Mouse (Mus musculus): Measurements from ENCODE around the gene Lrrc52. TPM values are rescaled to one million over a fixed set of nuclear protein-coding genes. Genes with fewer than 3 reads are reported as not detected.

The Lrrc52 gene
- polyA plus RNA-seq, 1 experiment from 2014 or later = not detected

DNA sequence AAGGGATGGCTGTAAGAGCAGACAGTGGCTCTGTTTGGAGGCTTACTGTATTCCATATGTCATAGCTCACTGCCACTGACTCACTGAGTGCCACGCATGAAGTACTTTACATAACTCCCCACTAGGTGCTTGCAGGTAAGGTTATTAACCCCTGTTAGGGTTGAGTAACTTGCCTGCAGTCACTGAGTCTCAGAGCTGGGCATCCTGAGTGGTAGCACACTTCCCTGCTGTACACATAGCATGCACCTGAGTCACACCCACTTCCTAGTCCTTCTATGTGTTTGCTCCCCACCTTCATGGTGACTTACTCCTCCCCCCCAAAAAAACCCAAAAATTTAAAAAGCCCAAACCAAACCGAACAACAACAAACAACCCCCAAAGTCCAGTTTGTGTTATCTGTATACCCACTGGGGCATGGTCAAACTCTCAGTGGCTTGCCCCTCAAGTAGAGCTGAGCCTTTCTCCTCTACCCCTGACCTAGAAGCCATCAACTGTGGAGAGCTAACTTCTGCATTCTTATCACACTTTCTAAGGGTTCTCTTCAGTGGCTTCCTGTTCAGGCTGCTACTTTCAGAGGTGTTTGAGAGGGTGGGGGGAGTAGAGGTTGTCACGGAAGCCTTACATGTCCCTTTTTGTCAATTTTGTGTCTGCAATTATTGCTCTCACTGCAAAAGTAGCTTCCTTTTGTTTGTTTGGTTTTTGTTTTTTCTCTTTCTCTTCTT lies 20.5 kb upstream of the Lrrc52 start:
- 90% methylated on average over 3 of the region's 3 CpGs for WGBS
- Histone ChIP-seq H3K9me3 (replicated peaks; ENCODE audit: control insufficient read depth, low read length, poor library complexity, severe bottlenecking) (no peaks in the 10 kb centered on the region), H3K27me3 (ENCODE audit: control insufficient read depth, insufficient read depth, low read depth, low read length) (no peaks in the 10 kb centered on the region), H3K9ac (ENCODE audit: low read depth, low read length) (no peak overlapping the region), H3K4me1 (ENCODE audit: control insufficient read depth, insufficient read depth, low read length) (no peaks in the 10 kb centered on the region), H3K4me3 (ENCODE audit: low read depth, low read length) (no peak overlapping the region), H3K4me2 (ENCODE audit: low read length) (no peak overlapping the region), H3K36me3 (ENCODE audit: control insufficient read depth, insufficient read depth, low read length) (no peaks in the 10 kb centered on the region), H3K27ac (ENCODE audit: low read length) (no peak overlapping the region)
- no peak for ATAC-seq

DNA sequence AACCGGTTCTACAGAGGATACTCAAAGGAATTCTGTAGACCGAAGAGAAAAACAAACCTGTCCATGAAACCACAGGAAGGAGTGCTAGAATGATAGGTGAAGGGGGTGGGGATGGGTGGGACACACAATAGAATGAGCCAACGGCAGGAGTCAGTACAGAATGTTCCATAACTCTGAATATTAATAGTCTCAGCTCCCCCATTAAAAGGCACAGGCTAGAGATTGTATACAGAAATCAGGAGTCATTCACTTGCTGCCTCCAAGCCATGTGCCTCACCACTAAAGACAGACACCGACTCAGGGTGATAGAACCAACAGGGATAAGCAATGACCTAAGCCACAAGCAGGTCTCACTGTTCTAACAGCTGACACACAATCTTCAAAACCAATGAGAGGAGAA lies 16.3 kb upstream of the Lrrc52 start:
- no peaks in the 10 kb centered on the region for H3K36me3 ChIP-seq (ENCODE audit: control insufficient read depth, insufficient read depth, low read length)
- H3K4me1 ChIP-seq (ENCODE audit: control insufficient read depth, insufficient read depth, low read length) = no peaks in the 10 kb centered on the region
- H3K27me3 ChIP-seq (ENCODE audit: control insufficient read depth, insufficient read depth, low read depth, low read length) = no peaks in the 10 kb centered on the region
- H3K9me3 ChIP-seq (replicated peaks; ENCODE audit: control insufficient read depth, low read length, poor library complexity, severe bottlenecking) = no peaks in the 10 kb centered on the region
- H3K4me2 ChIP-seq (ENCODE audit: low read length) = no peak overlapping the region
- no peak overlapping the region for H3K4me3 ChIP-seq (ENCODE audit: low read depth, low read length)
- WGBS = 92% methylated on average over 4 of the region's 4 CpGs
- H3K9ac ChIP-seq (ENCODE audit: low read depth, low read length) = no peak overlapping the region
- H3K27ac ChIP-seq (ENCODE audit: low read length) = no peak overlapping the region
- no peak for ATAC-seq

DNA sequence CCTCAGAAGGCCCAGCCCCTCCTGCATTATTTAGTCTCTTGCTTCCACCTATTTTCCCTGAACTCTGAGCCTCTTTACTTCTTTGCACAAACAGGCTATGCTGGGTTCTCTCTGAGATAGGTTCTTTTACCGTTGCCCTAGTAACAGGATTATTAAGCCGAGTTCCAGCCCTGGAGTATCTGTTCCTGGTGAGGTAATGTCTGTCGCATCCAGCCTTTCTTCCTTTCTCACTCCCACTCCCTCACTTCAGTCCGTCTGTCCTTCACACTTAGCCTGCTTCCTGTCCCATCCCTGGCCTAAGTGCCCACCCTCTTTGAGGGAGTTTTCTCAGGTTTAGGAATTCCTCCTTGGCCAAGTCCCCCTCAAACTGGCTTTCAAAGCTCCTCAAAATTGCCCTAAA lies 7.0 kb upstream of the Lrrc52 start:
- H3K9me3 ChIP-seq (replicated peaks; ENCODE audit: control insufficient read depth, low read length, poor library complexity, severe bottlenecking) = no peaks in the 10 kb centered on the region
- 12% methylated on average over 4 of the region's 4 CpGs for WGBS
- H3K36me3 ChIP-seq (ENCODE audit: control insufficient read depth, insufficient read depth, low read length) = no peaks in the 10 kb centered on the region
- ATAC-seq = peak; percentile 68
- peaks cover 6% of the 10 kb centered on the region; the same call in 1 of the 2 replicates for H3K4me1 ChIP-seq (ENCODE audit: control insufficient read depth, insufficient read depth, low read length)
- H3K27ac ChIP-seq (ENCODE audit: low read length) = no peak overlapping the region
- no peak overlapping the region for H3K4me3 ChIP-seq (ENCODE audit: low read depth, low read length)
- H3K4me2 ChIP-seq (ENCODE audit: low read length) = no peak overlapping the region
- no peak overlapping the region for H3K9ac ChIP-seq (ENCODE audit: low read depth, low read length)
- no peaks in the 10 kb centered on the region for H3K27me3 ChIP-seq (ENCODE audit: control insufficient read depth, insufficient read depth, low read depth, low read length)

DNA sequence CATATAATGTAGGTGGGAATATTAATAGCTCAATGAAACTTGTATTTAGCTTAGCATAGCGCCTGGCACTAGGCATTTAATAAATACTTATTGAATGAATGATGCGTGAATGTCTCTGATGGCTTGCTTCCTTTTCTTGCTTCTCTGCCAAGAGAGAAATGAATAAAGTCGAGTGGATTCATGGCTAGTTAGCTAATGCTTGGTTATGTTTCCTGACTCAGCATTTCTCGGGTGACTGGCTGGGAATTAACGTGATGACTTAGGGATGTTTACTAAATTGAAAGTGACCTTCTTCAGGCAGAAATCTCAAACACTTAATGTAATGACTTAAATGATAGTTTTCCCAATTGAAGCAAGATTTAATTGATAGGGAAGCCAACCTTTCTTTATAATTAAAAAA lies 1.3 kb upstream of the Lrrc52 start:
- ATAC-seq = no peak
- WGBS = 75% methylated on average over 5 of the region's 5 CpGs
- Histone ChIP-seq H3K9ac (ENCODE audit: low read depth, low read length) (no peak overlapping the region), H3K27ac (ENCODE audit: low read length) (no peak overlapping the region), H3K4me2 (ENCODE audit: low read length) (no peak overlapping the region), H3K4me3 (ENCODE audit: low read depth, low read length) (no peak overlapping the region), H3K27me3 (ENCODE audit: control insufficient read depth, insufficient read depth, low read depth, low read length) (no peaks in the 10 kb centered on the region), H3K36me3 (ENCODE audit: control insufficient read depth, insufficient read depth, low read length) (no peaks in the 10 kb centered on the region), H3K4me1 (ENCODE audit: control insufficient read depth, insufficient read depth, low read length) (no peaks in the 10 kb centered on the region), H3K9me3 (replicated peaks; ENCODE audit: control insufficient read depth, low read length, poor library complexity, severe bottlenecking) (no peaks in the 10 kb centered on the region)

DNA sequence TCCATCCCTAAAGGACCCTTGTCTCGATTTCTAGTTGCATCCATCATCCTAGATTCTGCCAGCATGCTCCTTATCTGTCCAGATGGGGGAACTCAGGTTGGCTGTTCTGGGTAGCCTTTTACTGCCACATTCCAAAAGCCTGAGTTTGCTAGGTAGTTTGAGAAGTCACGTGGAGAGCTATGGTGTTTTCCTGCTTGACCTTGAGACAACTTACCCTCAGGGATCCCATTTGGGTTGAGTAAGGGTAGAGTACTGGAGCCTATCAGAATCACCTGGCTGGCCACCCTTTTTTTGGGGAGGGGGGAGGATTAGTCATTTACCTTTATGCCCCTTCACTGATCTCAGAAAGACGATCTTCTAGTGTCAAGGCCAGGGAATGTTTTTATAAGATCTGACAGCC lies 9.3 kb downstream of the Lrrc52 start:
- no peak overlapping the region for H3K27ac ChIP-seq (ENCODE audit: low read length)
- no peaks in the 10 kb centered on the region for H3K36me3 ChIP-seq (ENCODE audit: control insufficient read depth, insufficient read depth, low read length)
- H3K27me3 ChIP-seq (ENCODE audit: control insufficient read depth, insufficient read depth, low read depth, low read length) = no peaks in the 10 kb centered on the region
- no peak overlapping the region for H3K4me3 ChIP-seq (ENCODE audit: low read depth, low read length)
- H3K9ac ChIP-seq (ENCODE audit: low read depth, low read length) = no peak overlapping the region
- H3K4me1 ChIP-seq (ENCODE audit: control insufficient read depth, insufficient read depth, low read length) = no peaks in the 10 kb centered on the region
- no peak for ATAC-seq
- no peak overlapping the region for H3K4me2 ChIP-seq (ENCODE audit: low read length)
- WGBS = 74% methylated on average over 3 of the region's 3 CpGs
- no peaks in the 10 kb centered on the region for H3K9me3 ChIP-seq (replicated peaks; ENCODE audit: control insufficient read depth, low read length, poor library complexity, severe bottlenecking)

DNA sequence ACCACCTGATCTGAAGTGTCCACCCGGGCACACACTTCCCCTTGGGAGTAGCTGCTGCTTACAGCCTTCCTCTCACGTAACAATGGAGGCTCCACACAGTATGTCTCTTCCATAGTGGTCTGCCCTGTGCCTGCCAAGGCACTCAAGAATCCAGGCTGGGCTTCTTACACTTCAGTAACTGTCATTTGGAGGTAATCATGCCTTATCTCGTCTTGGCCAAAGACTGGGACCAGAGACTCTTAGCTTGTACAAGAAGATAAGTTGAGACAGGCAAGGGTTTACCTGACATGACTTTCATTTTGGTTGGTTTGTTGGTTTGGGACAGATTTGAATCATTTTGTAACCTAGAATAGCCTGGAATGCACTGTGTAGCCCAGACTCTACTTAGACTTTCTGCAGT lies 13.5 kb downstream of the Lrrc52 start:
- Histone ChIP-seq H3K4me2 (ENCODE audit: low read length) (no peak overlapping the region), H3K27me3 (ENCODE audit: control insufficient read depth, insufficient read depth, low read depth, low read length) (no peaks in the 10 kb centered on the region), H3K9ac (ENCODE audit: low read depth, low read length) (no peak overlapping the region), H3K4me3 (ENCODE audit: low read depth, low read length) (no peak overlapping the region), H3K4me1 (ENCODE audit: control insufficient read depth, insufficient read depth, low read length) (no peaks in the 10 kb centered on the region), H3K9me3 (replicated peaks; ENCODE audit: control insufficient read depth, low read length, poor library complexity, severe bottlenecking) (no peaks in the 10 kb centered on the region), H3K36me3 (ENCODE audit: control insufficient read depth, insufficient read depth, low read length) (no peaks in the 10 kb centered on the region), H3K27ac (ENCODE audit: low read length) (no peak overlapping the region)
- no peak for ATAC-seq
- WGBS = 87% methylated on average over 3 of the region's 3 CpGs

DNA sequence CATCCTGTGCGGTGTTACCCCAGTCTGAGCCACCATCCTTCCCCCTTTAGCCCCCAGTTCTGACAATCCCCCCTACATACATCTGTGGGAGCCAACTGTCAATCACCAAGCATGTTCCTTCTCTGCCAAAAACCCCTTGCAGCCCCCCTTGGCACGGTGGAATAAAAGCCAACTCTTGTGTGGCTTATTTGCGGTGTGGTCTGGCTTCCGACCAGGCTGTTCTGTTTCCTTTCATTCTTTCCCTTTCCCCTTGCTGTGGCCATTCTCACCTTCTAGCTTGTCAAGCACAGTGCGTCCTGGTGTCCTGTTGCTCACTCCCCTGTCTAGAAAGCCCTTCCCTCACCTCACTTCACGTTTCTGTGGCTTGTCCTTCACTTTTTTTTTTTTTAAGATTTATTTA lies 14.1 kb downstream of the Lrrc52 start:
- Histone ChIP-seq H3K36me3 (ENCODE audit: control insufficient read depth, insufficient read depth, low read length) (no peaks in the 10 kb centered on the region), H3K27me3 (ENCODE audit: control insufficient read depth, insufficient read depth, low read depth, low read length) (no peaks in the 10 kb centered on the region), H3K4me1 (ENCODE audit: control insufficient read depth, insufficient read depth, low read length) (no peaks in the 10 kb centered on the region), H3K9ac (ENCODE audit: low read depth, low read length) (no peak overlapping the region), H3K9me3 (replicated peaks; ENCODE audit: control insufficient read depth, low read length, poor library complexity, severe bottlenecking) (no peaks in the 10 kb centered on the region), H3K27ac (ENCODE audit: low read length) (no peak overlapping the region), H3K4me3 (ENCODE audit: low read depth, low read length) (no peak overlapping the region), H3K4me2 (ENCODE audit: low read length) (no peak overlapping the region)
- no peak for ATAC-seq
- 72% methylated on average over 6 of the region's 6 CpGs for WGBS

DNA sequence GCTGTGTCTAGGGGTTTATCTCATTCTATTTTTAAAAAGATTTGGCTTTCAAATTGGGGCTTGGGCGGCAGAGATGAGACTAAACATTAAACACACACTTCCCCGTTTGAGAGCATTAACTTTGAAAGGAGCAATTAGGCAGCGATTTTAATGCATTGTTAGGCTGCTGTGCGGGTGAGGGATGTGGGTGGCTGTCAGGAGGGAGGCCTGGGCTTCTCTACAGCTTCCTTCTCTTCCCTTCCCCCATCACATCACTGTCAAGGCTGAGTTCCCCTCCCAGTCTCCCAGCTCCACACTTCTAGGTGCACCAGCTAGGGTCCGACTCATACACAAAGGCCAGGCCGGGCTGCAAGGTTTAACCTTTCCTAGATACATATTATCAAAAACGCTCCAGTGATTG lies 18.0 kb downstream of the Lrrc52 start:
- no peaks in the 10 kb centered on the region for H3K4me1 ChIP-seq (ENCODE audit: control insufficient read depth, insufficient read depth, low read length)
- no peaks in the 10 kb centered on the region for H3K36me3 ChIP-seq (ENCODE audit: control insufficient read depth, insufficient read depth, low read length)
- no peak overlapping the region for H3K27ac ChIP-seq (ENCODE audit: low read length)
- no peaks in the 10 kb centered on the region for H3K27me3 ChIP-seq (ENCODE audit: control insufficient read depth, insufficient read depth, low read depth, low read length)
- no peak overlapping the region for H3K4me2 ChIP-seq (ENCODE audit: low read length)
- ATAC-seq = no peak
- H3K9me3 ChIP-seq (replicated peaks; ENCODE audit: control insufficient read depth, low read length, poor library complexity, severe bottlenecking) = no peaks in the 10 kb centered on the region
- 37% methylated on average over 7 of the region's 7 CpGs for WGBS
- H3K4me3 ChIP-seq (ENCODE audit: low read depth, low read length) = no peak overlapping the region
- no peak overlapping the region for H3K9ac ChIP-seq (ENCODE audit: low read depth, low read length)

DNA sequence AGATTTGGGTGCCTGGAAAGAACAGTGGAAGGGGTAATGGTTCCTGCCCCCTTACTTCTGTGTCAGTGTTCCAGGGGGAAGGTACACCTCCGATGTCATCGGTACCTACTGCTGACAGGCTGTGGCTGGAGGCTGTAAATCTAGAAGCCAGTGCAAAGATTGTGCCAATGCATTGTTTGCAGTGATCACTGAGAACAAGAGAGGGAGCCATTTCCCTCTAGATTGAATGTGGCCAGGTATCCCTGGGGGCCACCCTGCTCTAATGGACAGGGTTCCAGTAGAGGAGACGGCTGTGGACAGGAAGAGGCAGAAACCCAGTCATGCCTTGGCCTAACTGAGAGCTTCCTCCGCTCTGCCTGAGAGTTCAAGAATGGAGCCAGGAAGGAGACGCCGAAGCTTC lies 18.5 kb downstream of the Lrrc52 start:
- H3K9me3 ChIP-seq (replicated peaks; ENCODE audit: control insufficient read depth, low read length, poor library complexity, severe bottlenecking) = no peaks in the 10 kb centered on the region
- WGBS = 71% methylated on average over 6 of the region's 6 CpGs
- H3K27me3 ChIP-seq (ENCODE audit: control insufficient read depth, insufficient read depth, low read depth, low read length) = no peaks in the 10 kb centered on the region
- ATAC-seq = 0 out of 2 replicates have a peak, but pooled peaks have one; percentile 45
- no peak overlapping the region for H3K9ac ChIP-seq (ENCODE audit: low read depth, low read length)
- no peak overlapping the region for H3K27ac ChIP-seq (ENCODE audit: low read length)
- no peak overlapping the region for H3K4me3 ChIP-seq (ENCODE audit: low read depth, low read length)
- no peaks in the 10 kb centered on the region for H3K4me1 ChIP-seq (ENCODE audit: control insufficient read depth, insufficient read depth, low read length)
- no peak overlapping the region for H3K4me2 ChIP-seq (ENCODE audit: low read length)
- no peaks in the 10 kb centered on the region for H3K36me3 ChIP-seq (ENCODE audit: control insufficient read depth, insufficient read depth, low read length)

All from midbrain, embryonic 16.5 days (tissue).